Mouse (Mus musculus): ENCODE measurements around the gene Cox6b1. TPM values are rescaled to one million over a fixed set of nuclear protein-coding genes. Genes with fewer than 3 reads are reported as not detected.

Cox6b1 gene
- polyA plus RNA-seq (2012; rRNA removed), result 263 and 306 TPM in 2 replicates

GRCm38 (mm10) chr7:30625530-30626384, at the start of gene Cox6b1:
Gene Cox6b1 (minus strand): TSS chr7:30626151.

DNA sequence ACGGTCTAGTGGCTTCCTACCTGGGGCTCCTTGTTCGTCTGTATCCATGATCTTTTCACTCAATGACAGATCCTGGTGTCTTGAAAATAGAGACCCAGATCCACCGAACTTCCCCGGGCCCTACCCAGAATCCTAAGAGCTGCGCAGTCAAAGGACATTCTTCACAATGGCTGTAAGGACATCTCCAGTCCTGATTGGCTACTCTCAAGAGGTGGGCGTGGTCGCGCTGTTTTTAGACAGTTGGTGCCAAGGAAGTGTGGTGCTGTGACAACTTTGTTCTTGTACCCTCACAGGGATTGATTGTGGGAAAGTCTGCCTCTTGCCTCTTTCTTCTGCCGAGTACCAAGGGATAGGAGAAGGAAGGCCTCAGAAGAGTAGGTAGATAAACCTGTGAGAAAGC, 45.5 kb upstream of the Cox6b1 start, which contains the start of gene Pmis2:
TSS of gene Pmis2 (minus strand) at position 126 of the 400 bp plus-strand sequence.

GRCm38 (mm10) chr7:30664529-30665200, 38.7 kb upstream of the Cox6b1 start, which contains the start of gene Haus5:
Gene Haus5 (minus strand): TSS chr7:30664994.

GRCm38 (mm10) chr7:30649591-30650540, 23.9 kb upstream of the Cox6b1 start, which contains the start of gene Rbm42:
Gene Rbm42 (minus strand): TSS chr7:30650317.

GRCm38 (mm10) chr7:30635752-30636151, 9.8 kb upstream of the Cox6b1 start, which contains the start of gene Etv2:
Gene Etv2 (minus strand): TSS chr7:30635852.

DNA sequence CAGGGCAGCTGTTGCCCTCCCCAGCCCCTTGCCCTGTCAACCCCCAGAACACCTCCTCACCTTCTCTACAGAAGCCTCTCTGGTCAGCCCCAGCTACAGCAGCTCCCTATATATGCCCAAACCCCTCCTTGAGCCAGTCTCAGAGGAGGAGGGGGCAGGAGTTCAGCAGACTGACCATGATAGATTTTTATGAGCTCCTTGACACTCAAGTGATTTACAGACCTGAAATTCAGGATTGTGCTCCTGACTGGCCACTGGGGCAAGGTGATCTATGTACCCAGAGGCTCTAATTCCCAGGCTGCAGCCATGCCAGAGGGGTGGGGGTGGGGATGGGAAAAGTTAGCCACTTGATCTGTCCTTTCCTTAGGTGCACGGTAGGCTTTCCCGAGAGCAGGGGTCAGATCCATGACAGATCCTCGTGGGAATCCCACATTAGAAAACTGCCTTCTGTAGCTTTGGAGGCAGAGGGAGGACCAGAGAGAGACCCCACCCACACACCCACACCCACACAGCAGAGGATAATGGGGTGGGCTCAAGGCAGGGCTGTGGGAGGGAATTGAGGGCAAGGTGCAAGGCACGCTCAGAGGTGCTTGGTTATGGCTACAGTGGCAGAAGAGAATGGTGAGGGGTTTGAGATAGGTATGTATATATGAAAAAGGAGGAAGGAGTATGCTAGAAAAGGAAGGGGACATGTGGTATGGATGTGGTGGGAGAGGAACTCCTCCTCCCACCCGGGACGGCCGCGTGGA, 13.1 kb downstream of the Cox6b1 start, which contains the start of gene Upk1a:
TSS of gene Upk1a (minus strand) at position 194 of the 749 bp plus-strand sequence.

GRCm38 (mm10) chr7:30598786-30599185, 27.2 kb downstream of the Cox6b1 start, which contains the start of gene Zbtb32:
Gene Zbtb32 (minus strand): TSS chr7:30598909.

GRCm38 (mm10) chr7:30588676-30589434, 37.1 kb downstream of the Cox6b1 start, which contains the start of gene Kmt2b:
Gene Kmt2b (minus strand): TSS chr7:30588726.

Other genes with a start within 250 kb of the Cox6b1 start
- 38.9 and 55.7 TPM in 2 replicates for gene Tyrobp, start 212.4 kb downstream of the Cox6b1 start, polyA plus RNA-seq (2012; rRNA removed)
- gene Hcst, start 206.3 kb downstream of the Cox6b1 start, polyA plus RNA-seq (2012; rRNA removed), result 3.8 and 16.6 TPM in 2 replicates
- gene Nfkbid, start 204.4 kb downstream of the Cox6b1 start, polyA plus RNA-seq (2012; rRNA removed), result 2.3 and 3.7 TPM in 2 replicates
- gene Aplp1, start 180.6 kb downstream of the Cox6b1 start, polyA plus RNA-seq (2012; rRNA removed), result 30.9 and 40.1 TPM in 2 replicates
- 0.42 and 2.0 TPM in 2 replicates for gene Kirrel2, start 168.5 kb downstream of the Cox6b1 start, polyA plus RNA-seq (2012; rRNA removed)
- 0.12 and 0.32 TPM in 2 replicates for gene Nphs1, start 167.8 kb downstream of the Cox6b1 start, polyA plus RNA-seq (2012; rRNA removed)
- gene Prodh2, start 132.5 kb downstream of the Cox6b1 start, polyA plus RNA-seq (2012; rRNA removed), result 0.15 TPM in 1 of 2 replicates, not detected in the other
- gene Arhgap33, start 91.1 kb downstream of the Cox6b1 start, polyA plus RNA-seq (2012; rRNA removed), result 4.7 and 6.1 TPM in 2 replicates
- gene Hspb6, start 74.0 kb downstream of the Cox6b1 start, polyA plus RNA-seq (2012; rRNA removed), result 129 and 132 TPM in 2 replicates
- 3.4 and 3.9 TPM in 2 replicates for gene Proser3, start 73.9 kb downstream of the Cox6b1 start, polyA plus RNA-seq (2012; rRNA removed)
- 14.3 and 19.7 TPM in 2 replicates for gene Lin37, start 66.3 kb downstream of the Cox6b1 start, polyA plus RNA-seq (2012; rRNA removed)
- gene U2af1l4, start 62.9 kb downstream of the Cox6b1 start, polyA plus RNA-seq (2012; rRNA removed), result 32.7 and 35.6 TPM in 2 replicates
- gene Gm49396, start 62.8 kb downstream of the Cox6b1 start, polyA plus RNA-seq (2012; rRNA removed), result 0.66 and 0.85 TPM in 2 replicates
- 70.1 and 76.5 TPM in 2 replicates for gene Psenen, start 62.5 kb downstream of the Cox6b1 start, polyA plus RNA-seq (2012; rRNA removed)
- gene Igflr1, start 60.7 kb downstream of the Cox6b1 start, polyA plus RNA-seq (2012; rRNA removed), result 4.5 and 5.3 TPM in 2 replicates
- gene Kmt2b, start 37.4 kb downstream of the Cox6b1 start, polyA plus RNA-seq (2012; rRNA removed), result 17.8 and 24.6 TPM in 2 replicates
- 3.6 and 4.9 TPM in 2 replicates for gene Zbtb32, start 27.2 kb downstream of the Cox6b1 start, polyA plus RNA-seq (2012; rRNA removed)
- gene Upk1a, start 13.3 kb downstream of the Cox6b1 start, polyA plus RNA-seq (2012; rRNA removed), result 4.0 TPM in 2 replicates
- not detected in 2 replicates for gene Etv2, start 9.7 kb upstream of the Cox6b1 start, polyA plus RNA-seq (2012; rRNA removed)
- gene Rbm42, start 24.2 kb upstream of the Cox6b1 start, polyA plus RNA-seq (2012; rRNA removed), result 42.7 and 58.2 TPM in 2 replicates
- 2.2 and 4.0 TPM in 2 replicates for gene Haus5, start 38.8 kb upstream of the Cox6b1 start, polyA plus RNA-seq (2012; rRNA removed)
- not detected in 2 replicates for gene Pmis2, start 45.5 kb upstream of the Cox6b1 start, polyA plus RNA-seq (2012; rRNA removed)
- 18.8 and 40.8 TPM in 2 replicates for gene 2200002J24Rik, start 72.8 kb upstream of the Cox6b1 start, polyA plus RNA-seq (2012; rRNA removed)
- 1,538 and 2,919 TPM in 2 replicates for gene Atp4a, start 86.1 kb upstream of the Cox6b1 start, polyA plus RNA-seq (2012; rRNA removed)
- gene Tmem147, start 103.4 kb upstream of the Cox6b1 start, polyA plus RNA-seq (2012; rRNA removed), result 111 and 145 TPM in 2 replicates
- gene Gapdhs, start 117.5 kb upstream of the Cox6b1 start, polyA plus RNA-seq (2012; rRNA removed), result not detected in 2 replicates
- gene Sbsn, start 125.3 kb upstream of the Cox6b1 start, polyA plus RNA-seq (2012; rRNA removed), result 94.0 and 112 TPM in 2 replicates
- gene Dmkn, start 137.6 kb upstream of the Cox6b1 start, polyA plus RNA-seq (2012; rRNA removed), result 1,147 and 1,166 TPM in 2 replicates
- 362 and 714 TPM in 2 replicates for gene Krtdap, start 161.7 kb upstream of the Cox6b1 start, polyA plus RNA-seq (2012; rRNA removed)
- 4.2 and 4.8 TPM in 2 replicates for gene Ffar2, start 197.6 kb upstream of the Cox6b1 start, polyA plus RNA-seq (2012; rRNA removed)
- 0.10 TPM in 1 of 2 replicates, not detected in the other for gene Ffar3, start 230.0 kb upstream of the Cox6b1 start, polyA plus RNA-seq (2012; rRNA removed)
- 0.03 and 0.06 TPM in 2 replicates for gene Ffar1, start 235.4 kb upstream of the Cox6b1 start, polyA plus RNA-seq (2012; rRNA removed)

Data from stomach, adult 2 months (tissue).